Mouse (Mus musculus) small intestine, adult 2 months (tissue): ENCODE data around the gene Slc34a3.

ENCODE experiments used
- CTCF ChIP-seq: fragments of 200-500 bp; IDR thresholded peaks from 2 replicates; pipeline ENCODE4 v1.5.1; 2012; ENCODE audit warnings: low read depth, mild to moderate bottlenecking, control low read depth, inconsistent platforms, low read length, moderate library complexity, mixed read lengths; ENCODE audit not compliant: insufficient replicate concordance, insufficient read length; ENCODE audit errors: extremely low read depth
- POLR2A ChIP-seq: fragments of 200-500 bp; IDR thresholded peaks from 2 replicates; pipeline ENCODE4 v1.6.1; 2012; ENCODE audit warnings: low read depth, mild to moderate bottlenecking, control low read depth, inconsistent platforms, low read length, moderate library complexity

DNA sequence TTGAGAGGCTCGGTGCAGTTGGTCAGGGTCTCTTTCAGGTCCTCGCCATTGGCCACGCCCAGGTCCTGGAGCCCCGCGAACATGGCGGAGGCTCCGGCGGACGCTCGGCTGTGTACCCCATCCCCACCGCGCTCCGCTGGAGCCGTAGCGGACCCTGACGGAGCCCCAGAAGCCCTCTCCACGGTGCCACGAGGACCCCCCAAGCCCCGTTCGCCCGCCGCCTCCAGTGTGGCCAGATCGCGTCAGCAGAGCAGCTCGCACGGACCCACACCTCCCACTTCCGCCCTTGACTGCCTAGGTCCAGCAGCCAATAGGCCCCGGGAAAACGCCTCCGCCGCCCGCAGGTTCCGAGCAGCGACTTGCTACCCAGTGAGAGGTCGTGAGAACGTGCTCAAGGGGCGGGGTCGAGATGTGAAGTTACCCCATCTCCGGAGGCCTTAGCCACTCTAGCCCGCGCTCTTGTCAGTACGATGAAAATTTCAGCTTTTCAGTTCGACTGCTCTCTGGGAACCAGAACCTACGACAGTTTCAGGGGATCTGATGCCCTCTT, 23.0 kb downstream of the Slc34a3 start, which contains the start of gene Nelfb:
- TF ChIP-seq POLR2A (peak; percentile 57; the same call in 1 of the 2 replicates), CTCF (no peak)
